ENCODE assay signal across 17 mouse cellular contexts in genomic region chr1:104828106-104828505, GRCm38 (mm10). TPM values are rescaled to one million over a fixed set of nuclear protein-coding genes. Genes with fewer than 3 reads are reported as not detected.
A peak's percentile ranks its signal among the peaks of the same experiment; 100 is the strongest.
DNase-seq lines count a peak whose midpoint lies in the region; ATAC-seq and TF ChIP-seq lines count a peak whose summit lies in the region.
"Had no signal": no experiment of that assay in that cellular context is flagged by ENCODE, and none has a peak within 500 bp of the region (broad histone marks: within the 10 kb centered on the region; RNA-seq: fewer than 3 reads in every experiment).

No protein-coding gene starts in this region.

- TF ChIP-seq POLR2A in lung, adult 2 months (IDR thresholded peaks at IDR 0.05; ENCODE audit: borderline replicate concordance, extremely low read depth, low read depth, low read length) = no peak

- H3K4me1 ChIP-seq in hindbrain, embryonic 16.5 days (ENCODE audit: control insufficient read depth, insufficient read depth, low read depth, low read length) = no peaks in the 10 kb centered on the region
- H3K4me1 ChIP-seq in hindbrain, embryonic 13.5 days (replicated peaks) = no peaks in the 10 kb centered on the region
- H3K4me1 ChIP-seq in lung, embryonic 14.5 days (ENCODE audit: insufficient read depth) = no peaks in the 10 kb centered on the region
- H3K4me1 ChIP-seq in lung, adult 2 months (ENCODE audit: control insufficient read depth, insufficient read depth, low read length) = no peaks in the 10 kb centered on the region
- H3K4me1 ChIP-seq: embryonic facial prominence, embryonic 13.5 days; forebrain, embryonic 10.5 days; liver, embryonic 12.5 days had no signal

- H3K4me3 ChIP-seq in hindbrain, embryonic 16.5 days (ENCODE audit: low read length) = no peak overlapping the region
- H3K4me3 ChIP-seq in hindbrain, embryonic 13.5 days = no peak overlapping the region
- H3K4me3 ChIP-seq in lung, embryonic 14.5 days (ENCODE audit: low read depth, low read length) = no peak overlapping the region
- no peak overlapping the region for H3K4me3 ChIP-seq in lung, adult 2 months (replicated peaks; ENCODE audit: extremely low read depth, low read depth, low read length)
- H3K4me3 ChIP-seq: embryonic facial prominence, embryonic 13.5 days; forebrain, embryonic 10.5 days; liver, embryonic 12.5 days had no signal

- H3K4me2 ChIP-seq in hindbrain, embryonic 16.5 days (ENCODE audit: low read length) = no peak overlapping the region
- H3K4me2 ChIP-seq in hindbrain, embryonic 13.5 days = no peak overlapping the region
- H3K4me2 ChIP-seq in lung, embryonic 14.5 days = no peak overlapping the region
- H3K4me2 ChIP-seq: embryonic facial prominence, embryonic 13.5 days; hindbrain, embryonic 14.5 days; liver, embryonic 12.5 days had no signal

- no peak overlapping the region for H3K9ac ChIP-seq in hindbrain, embryonic 16.5 days (ENCODE audit: low read depth, low read length)
- H3K9ac ChIP-seq in hindbrain, embryonic 13.5 days = no peak overlapping the region
- no peak overlapping the region for H3K9ac ChIP-seq in lung, embryonic 14.5 days
- H3K9ac ChIP-seq: embryonic facial prominence, embryonic 13.5 days; hindbrain, embryonic 14.5 days; liver, embryonic 12.5 days had no signal

- no peaks in the 10 kb centered on the region for H3K36me3 ChIP-seq in hindbrain, embryonic 16.5 days (ENCODE audit: control insufficient read depth, insufficient read depth, low read length)
- no peaks in the 10 kb centered on the region for H3K36me3 ChIP-seq in hindbrain, embryonic 13.5 days
- no peaks in the 10 kb centered on the region for H3K36me3 ChIP-seq in lung, embryonic 14.5 days (ENCODE audit: insufficient read depth)
- H3K36me3 ChIP-seq: embryonic facial prominence, embryonic 13.5 days; forebrain, embryonic 10.5 days; G1E; liver, embryonic 12.5 days had no signal

- no peak overlapping the region for H3K27ac ChIP-seq in hindbrain, embryonic 16.5 days (ENCODE audit: low read depth, low read length)
- no peak overlapping the region for H3K27ac ChIP-seq in hindbrain, embryonic 13.5 days
- H3K27ac ChIP-seq in lung, embryonic 14.5 days (ENCODE audit: low read depth) = no peak overlapping the region
- H3K27ac ChIP-seq: embryonic facial prominence, embryonic 13.5 days; forebrain, embryonic 10.5 days; hindbrain, embryonic 14.5 days; liver, embryonic 12.5 days had no signal

- peak; percentile 45; the same call in 1 of the 2 replicates for ATAC-seq in hindbrain, embryonic 16.5 days
- ATAC-seq in hindbrain, embryonic 13.5 days (ENCODE audit: low FRiP score) = no peak
- ATAC-seq in lung, embryonic 14.5 days (ENCODE audit: insufficient read depth) = no peak
- ATAC-seq: intestine, embryonic 16.5 days; liver, embryonic 12.5 days; midbrain, embryonic 16.5 days had no signal

- H3K9me3 ChIP-seq in hindbrain, embryonic 16.5 days (ENCODE audit: control insufficient read depth, low read length) = no peaks in the 10 kb centered on the region
- H3K9me3 ChIP-seq in hindbrain, embryonic 13.5 days = no peaks in the 10 kb centered on the region
- no peaks in the 10 kb centered on the region for H3K9me3 ChIP-seq in lung, embryonic 14.5 days (ENCODE audit: low read depth, low read length)
- H3K9me3 ChIP-seq: embryonic facial prominence, embryonic 13.5 days; forebrain, embryonic 10.5 days; liver, embryonic 12.5 days had no signal

- DNase-seq in lung, embryonic 14.5 days = peak; percentile 34
- no peak for DNase-seq in lung, adult 2 months
- DNase-seq in cerebellum, adult 18-20 months = peak; percentile 30 to 45
- peak; percentile 27 to 29 for DNase-seq in cerebellum, postnatal 14 days
- DNase-seq in ovary, postnatal 14 days (ENCODE audit: low spot score) = no peak
- DNase-seq: gastrocnemius, postnatal 10 days; layer of hippocampus, postnatal 36 days; thymus, postnatal 14 days had no signal

- H3K27me3 ChIP-seq in hindbrain, embryonic 16.5 days (replicated peaks; ENCODE audit: control insufficient read depth, insufficient read depth, low read length) = no peaks in the 10 kb centered on the region
- H3K27me3 ChIP-seq in hindbrain, embryonic 13.5 days = no peaks in the 10 kb centered on the region
- H3K27me3 ChIP-seq in lung, embryonic 14.5 days (ENCODE audit: insufficient read depth, low read length) = no peaks in the 10 kb centered on the region
- H3K27me3 ChIP-seq: embryonic facial prominence, embryonic 13.5 days; liver, embryonic 12.5 days had no signal

- TF ChIP-seq CTCF in lung, embryonic 14.5 days (IDR thresholded peaks at IDR 0.05; ENCODE audit: low read depth) = no peak
- TF ChIP-seq CTCF in lung, adult 2 months (IDR thresholded peaks at IDR 0.05; ENCODE audit: insufficient read depth, low read length) = no peak

- 81% methylated on average over 2 of the region's 2 CpGs for WGBS in hindbrain, embryonic 16.5 days
- 86% methylated on average over 2 of the region's 2 CpGs for WGBS in hindbrain, embryonic 13.5 days
- 81% methylated on average over 2 of the region's 2 CpGs for WGBS in lung, embryonic 14.5 days
- WGBS in lung, adult 2 months = 73% methylated on average over 2 of the region's 2 CpGs

RNA-seq across cellular contexts. Expression of gene Cdh20, which starts 59.8 kb away (rescaled TPM):
- polyA plus RNA-seq in hindbrain, embryonic 16.5 days (2015; fragmentation: Nextera tagmentation; extraction: Ambion mirVana) = 5.6 and 5.7 TPM in 2 replicates
- 1.7 and 2.1 TPM in 2 replicates for polyA plus RNA-seq in hindbrain, embryonic 13.5 days (2015; fragmentation: Nextera tagmentation; extraction: Ambion mirVana)
- polyA plus RNA-seq in lung, embryonic 14.5 days (2014; fragmentation: Nextera tagmentation; extraction: Ambion mirVana) = 0.07 and 0.11 TPM in 2 replicates
- 0.08 and 0.09 TPM in 2 replicates for polyA plus RNA-seq in lung, adult 2 months (2012; rRNA removed)
- polyA plus RNA-seq: G1E; liver, embryonic 12.5 days had no signal

Comparison
In these comparisons a context has a peak if more than half of its experiments do, and no peak if none do; other contexts are left out.
1. DNase-seq: peak in lung, embryonic 14.5 days (single experiment), cerebellum, adult 18-20 months (2 of 2) and cerebellum, postnatal 14 days (2 of 2); none in lung, adult 2 months (single experiment) and ovary, postnatal 14 days (single experiment).